Mouse (Mus musculus) embryonic facial prominence, embryonic 14.5 days (tissue): ENCODE measurements around the gene Hoxa10. TPM values are rescaled to one million over a fixed set of nuclear protein-coding genes. Genes with fewer than 3 reads are reported as not detected.

Experiments used
- ATAC-seq: fragments of 200-750 bp; cut with Nextera tagmentation; 2 replicates; pipeline ENCODE4 v1.8.0; 2017; ENCODE audit warnings: low read depth, moderate number of reproducible peaks, moderate TSS enrichment
- DNase-seq: peaks from one replicate; pipeline ENCODE4 v3.0.0-alpha.2; 2015; ENCODE audit warnings: low spot score
- H3K27ac ChIP-seq: fragments of 300-500 bp; sonication (generic); replicated peaks from 2 replicates; pipeline ENCODE4 v1.5.1; 2014; ENCODE audit warnings: low read depth, mild to moderate bottlenecking, low read length, moderate library complexity
- H3K27me3 ChIP-seq: fragments of 300-500 bp; sonication (generic); replicated peaks from 2 replicates; pipeline ENCODE4 v1.6.1; 2014; ENCODE audit warnings: low read length; ENCODE audit not compliant: control insufficient read depth, insufficient read depth
- H3K36me3 ChIP-seq: fragments of 300-500 bp; sonication (generic); 2 replicates; pipeline ENCODE4 v1.6.1; 2014; ENCODE audit warnings: low read length, mixed read lengths; ENCODE audit not compliant: control insufficient read depth, insufficient read depth
- H3K4me1 ChIP-seq: fragments of 300-500 bp; sonication (generic); 2 replicates; pipeline ENCODE4 v1.6.1; 2014; ENCODE audit warnings: antibody characterized with exemption, low read length; ENCODE audit not compliant: control insufficient read depth, insufficient read depth
- H3K4me2 ChIP-seq: fragments of 300-500 bp; sonication (generic); 2 replicates; pipeline ENCODE4 v1.6.1; 2014; ENCODE audit warnings: low read depth, mild to moderate bottlenecking, low read length, moderate library complexity, mixed read lengths
- H3K4me3 ChIP-seq: fragments of 300-500 bp; sonication (generic); 2 replicates; pipeline ENCODE4 v1.5.1; 2014; ENCODE audit warnings: low read depth, mild to moderate bottlenecking, low read length
- H3K9ac ChIP-seq: fragments of 300-500 bp; sonication (generic); 2 replicates; pipeline ENCODE4 v1.6.1; 2014; ENCODE audit warnings: low read depth, mild to moderate bottlenecking, low read length, moderate library complexity, mixed read lengths
- H3K9me3 ChIP-seq: fragments of 300-500 bp; sonication (generic); 2 replicates; pipeline ENCODE4 v1.6.1; 2016; ENCODE audit warnings: low read length; ENCODE audit not compliant: control insufficient read depth
- WGBS: fragments of 180-500 bp; shearing (Covaris S2); extraction: QIAGEN DNeasy Blood & Tissue Kit; methylation state at CpG from one replicate; pipeline ENCODE4 v1.1.7; 2014; 5-methylcytosine and 5-hydroxymethylcytosine counted together
- microRNA counts: library from miRNA; unstranded; fragments of <30 nt; microRNA quantifications from one replicate; lab custom pipeline; 2017
- microRNA-seq: library from miRNA; unstranded; fragments of <30 nt; microRNA quantifications from one replicate; pipeline ENCODE4, GENCODE M21; 2016; ENCODE audit warnings: borderline number of aligned reads
- polyA plus RNA-seq: library from polyadenylated mRNA; unstranded; fragments of >200 nt; fragmentation: Nextera tagmentation; extraction: Ambion mirVana; gene quantifications from 2 replicates; pipeline ENCODE4 v1.2.1, GENCODE M21; 2014

The Hoxa10 gene
- polyA plus RNA-seq, 1 experiment from 2014 or later: not detected

DNA sequence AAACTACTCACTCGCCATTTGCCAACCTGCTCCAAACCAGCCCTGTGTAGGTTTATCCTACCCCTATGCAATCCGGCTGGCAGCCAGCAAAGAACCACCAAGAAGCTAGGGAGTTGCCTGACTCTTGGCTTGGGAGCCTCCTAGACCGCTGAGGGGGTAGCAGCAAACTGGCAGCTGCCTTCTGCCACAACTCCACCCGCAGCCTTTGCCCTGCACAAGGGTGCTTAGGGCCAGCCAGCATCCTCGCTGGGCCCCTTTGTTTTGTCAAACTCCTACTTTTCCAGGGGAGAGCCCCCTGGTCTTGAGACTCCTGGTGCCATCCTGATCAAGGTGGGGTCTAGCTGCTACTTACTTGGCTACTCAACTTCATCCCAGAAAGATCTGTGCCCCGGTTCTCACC, 56.0 kb downstream of the Hoxa10 start:
- H3K4me1 ChIP-seq: no peaks in the 10 kb centered on the region
- no peaks in the 10 kb centered on the region for H3K9me3 ChIP-seq
- H3K4me2 ChIP-seq: no peak overlapping the region
- no peak overlapping the region for H3K27ac ChIP-seq
- no peaks in the 10 kb centered on the region for H3K36me3 ChIP-seq
- peaks cover 99% of the 10 kb centered on the region for H3K27me3 ChIP-seq
- WGBS: 10% methylated on average over 6 of the region's 6 CpGs
- H3K4me3 ChIP-seq: no peak overlapping the region
- DNase-seq: no peak
- ATAC-seq: no peak
- no peak overlapping the region for H3K9ac ChIP-seq

DNA sequence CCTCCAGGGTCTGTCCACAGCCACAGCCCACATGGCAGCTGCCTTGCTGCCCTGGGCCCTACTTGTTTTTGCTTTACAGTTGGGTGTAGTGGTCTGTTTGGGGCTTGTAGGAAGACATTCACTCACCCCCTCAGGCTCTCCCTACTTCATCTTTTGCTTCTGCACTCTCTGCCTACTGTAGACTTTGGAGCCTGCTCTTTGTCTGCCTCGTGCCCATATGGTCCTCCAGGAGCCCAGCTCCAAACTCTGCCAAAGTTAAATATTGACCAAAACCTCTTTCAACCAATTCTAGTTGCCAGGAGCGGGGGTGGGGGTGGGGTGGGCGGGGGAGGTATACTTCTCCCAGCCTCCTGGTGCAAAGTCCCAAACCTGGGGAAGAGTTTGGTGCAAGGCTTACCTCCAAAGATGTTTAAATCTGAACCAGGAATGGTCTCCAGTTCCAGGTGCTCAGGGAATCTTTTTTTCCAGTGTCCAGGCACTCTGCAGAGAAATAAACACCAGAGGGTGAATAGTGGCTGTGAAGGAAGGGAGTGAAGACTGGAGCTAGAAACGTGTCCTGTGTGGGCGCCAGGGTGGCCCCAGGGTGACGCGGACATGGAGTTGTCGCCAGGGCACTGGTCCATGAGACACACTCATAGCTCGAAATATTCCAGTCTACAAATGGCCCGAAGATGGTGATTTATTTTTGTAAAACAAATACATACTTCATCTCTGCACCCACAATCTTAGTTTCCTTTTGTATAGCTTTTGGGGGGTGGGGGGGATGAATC, 57.2 kb downstream of the Hoxa10 start:
- no peaks in the 10 kb centered on the region for H3K4me1 ChIP-seq
- no peak for DNase-seq
- peaks cover 99% of the 10 kb centered on the region for H3K27me3 ChIP-seq
- WGBS: 13% methylated on average over 10 of the region's 10 CpGs
- no peak for ATAC-seq
- no peak overlapping the region for H3K4me3 ChIP-seq
- H3K4me2 ChIP-seq: no peak overlapping the region
- no peak overlapping the region for H3K27ac ChIP-seq
- no peak overlapping the region for H3K9ac ChIP-seq
- H3K9me3 ChIP-seq: no peaks in the 10 kb centered on the region
- H3K36me3 ChIP-seq: no peaks in the 10 kb centered on the region

DNA sequence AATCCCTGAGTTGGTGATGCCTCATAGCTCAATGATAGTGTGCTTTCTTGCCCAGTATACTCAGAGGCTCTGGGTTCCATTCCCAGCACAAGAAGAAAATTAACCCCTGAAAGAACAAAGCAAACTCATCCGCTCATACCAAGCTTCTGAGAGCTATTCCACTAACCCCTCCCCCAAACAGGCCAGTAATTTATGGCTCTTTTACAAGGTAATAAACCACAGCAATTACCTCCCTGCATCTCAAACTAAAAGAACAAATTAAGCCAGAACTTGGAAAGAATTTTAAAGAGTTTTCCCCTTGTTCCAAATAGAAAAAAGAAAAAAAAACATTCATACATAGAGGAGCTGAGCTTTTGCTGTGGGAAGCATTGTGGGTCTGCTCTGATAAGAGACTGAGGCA, 57.9 kb downstream of the Hoxa10 start:
- ATAC-seq (no peak), DNase-seq (no peak)
- Histone ChIP-seq H3K4me3 (no peak overlapping the region), H3K27ac (no peak overlapping the region), H3K27me3 (peaks cover 98% of the 10 kb centered on the region), H3K9ac (no peak overlapping the region), H3K36me3 (no peaks in the 10 kb centered on the region), H3K9me3 (no peaks in the 10 kb centered on the region), H3K4me2 (no peak overlapping the region), H3K4me1 (no peaks in the 10 kb centered on the region)
- 38% methylated on average over 1 of the region's 1 CpGs for WGBS

DNA sequence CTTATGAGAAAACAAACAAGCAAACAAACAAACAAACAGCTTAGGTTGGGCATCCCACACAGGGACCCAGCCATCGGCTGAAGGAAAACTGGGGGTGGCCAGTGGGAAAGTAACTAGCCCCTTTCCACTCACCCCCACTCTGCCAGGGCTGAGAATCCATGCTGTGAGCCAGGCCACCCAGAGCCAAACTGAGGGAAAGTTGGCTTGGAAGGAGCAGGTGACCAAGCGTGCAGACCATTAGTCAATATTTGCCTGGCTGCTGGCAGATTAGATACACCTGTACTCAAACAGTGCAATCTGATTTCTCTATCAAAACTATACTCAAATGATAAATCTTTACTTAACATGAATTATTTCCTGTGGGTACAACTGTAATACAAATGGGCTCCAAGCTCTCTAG, 58.6 kb downstream of the Hoxa10 start:
- DNase-seq (no peak), ATAC-seq (no peak)
- no peaks in the 10 kb centered on the region for H3K9me3 ChIP-seq
- H3K27ac ChIP-seq: no peak overlapping the region
- 25% methylated on average over 2 of the region's 2 CpGs for WGBS
- peaks cover 98% of the 10 kb centered on the region for H3K27me3 ChIP-seq
- H3K9ac ChIP-seq: no peak overlapping the region
- no peak overlapping the region for H3K4me3 ChIP-seq
- no peak overlapping the region for H3K4me2 ChIP-seq
- no peaks in the 10 kb centered on the region for H3K36me3 ChIP-seq
- H3K4me1 ChIP-seq: no peaks in the 10 kb centered on the region

MicroRNAs encoded within 50 kb of the gene (microRNA counts, 519-probe panel; counts per million panel counts)
- microRNA mmu-miR-196b (lab: Ali Mortazavi, UCI): 2,357 counts per million, percentile 42 among the panel's probes with 10 or more counts

Small RNAs within 50 kb of the gene (microRNA-seq; reads per million reads assigned to microRNA genes)
- 39.3 reads per million, percentile 41 among the genes with 10 or more reads in this experiment for gene Mir196b

Other genes starting within 250 kb of the Hoxa10 start
- gene Skap2, start 228.3 kb downstream of the Hoxa10 start, polyA plus RNA-seq: 18.9 and 25.2 TPM in 2 replicates
- gene Hoxa1, start 82.5 kb downstream of the Hoxa10 start, polyA plus RNA-seq: 1.4 and 1.7 TPM in 2 replicates
- 7.2 and 11.1 TPM in 2 replicates for gene Hoxa2, start 76.0 kb downstream of the Hoxa10 start, polyA plus RNA-seq
- gene 5730596B20Rik, start 63.4 kb downstream of the Hoxa10 start, polyA plus RNA-seq: 0.10 and 0.46 TPM in 2 replicates
- gene Hoxa4, start 49.1 kb downstream of the Hoxa10 start, polyA plus RNA-seq: 1.1 and 1.6 TPM in 2 replicates
- 2.4 and 3.3 TPM in 2 replicates for gene Hoxa5, start 36.3 kb downstream of the Hoxa10 start, polyA plus RNA-seq
- 0.48 TPM in 1 of 2 replicates, not detected in the other for gene Hoxa6, start 32.1 kb downstream of the Hoxa10 start, polyA plus RNA-seq
- 2.8 TPM in 2 replicates for gene Hoxa3, start 27.5 kb downstream of the Hoxa10 start, polyA plus RNA-seq
- not detected in 2 replicates for gene Gm28308, start 27.5 kb downstream of the Hoxa10 start, polyA plus RNA-seq
- gene Hoxa7, start 19.0 kb downstream of the Hoxa10 start, polyA plus RNA-seq: 0.21 and 1.4 TPM in 2 replicates
- gene Hoxa9, start 9.8 kb downstream of the Hoxa10 start, polyA plus RNA-seq: 0.33 and 2.3 TPM in 2 replicates
- gene Hoxa11, start 5.0 kb upstream of the Hoxa10 start, polyA plus RNA-seq: 0.13 TPM in 1 of 2 replicates, not detected in the other
- not detected in 2 replicates for gene Hoxa13, start 20.0 kb upstream of the Hoxa10 start, polyA plus RNA-seq
- gene Evx1, start 72.6 kb upstream of the Hoxa10 start, polyA plus RNA-seq: 0.24 TPM in 1 of 2 replicates, not detected in the other